Mouse (Mus musculus) stomach, postnatal 0 days (tissue): ENCODE results near the gene 1700024P04Rik. TPM values are rescaled to one million over a fixed set of nuclear protein-coding genes. Genes with fewer than 3 reads are reported as not detected.
A peak's percentile ranks its signal among the peaks of the same experiment; 100 is the strongest.

Experiments used
- ATAC-seq: fragments of 200-750 bp; cut with Nextera tagmentation; 2 replicates; pipeline ENCODE4 v1.8.0; 2017; ENCODE audit not compliant: low FRiP score, low TSS enrichment
- DNase-seq: peaks from one replicate; pipeline ENCODE4 v3.0.0-alpha.2; 2016; ENCODE audit warnings: low spot score
- H3K27ac ChIP-seq: fragments of 300-500 bp; sonication (generic); replicated peaks from 2 replicates; pipeline ENCODE4 v1.5.1; 2014; ENCODE audit warnings: mild to moderate bottlenecking, control low read depth
- H3K27me3 ChIP-seq: fragments of 300-500 bp; sonication (generic); 2 replicates; pipeline ENCODE4 v1.6.1; 2014; ENCODE audit warnings: low read length; ENCODE audit not compliant: control insufficient read depth, insufficient read depth
- H3K36me3 ChIP-seq: fragments of 300-500 bp; sonication (generic); 2 replicates; pipeline ENCODE4 v1.6.1; 2014; ENCODE audit warnings: low read length, mixed read lengths; ENCODE audit not compliant: control insufficient read depth, insufficient read depth
- H3K4me1 ChIP-seq: fragments of 300-500 bp; sonication (generic); replicated peaks from 2 replicates; pipeline ENCODE4 v1.6.1; 2014; ENCODE audit warnings: antibody characterized with exemption; ENCODE audit not compliant: control insufficient read depth, insufficient read depth
- H3K4me2 ChIP-seq: fragments of 300-500 bp; sonication (generic); replicated peaks from 2 replicates; pipeline ENCODE4 v1.6.1; 2014; ENCODE audit warnings: low read depth, mild to moderate bottlenecking, control low read depth, moderate library complexity
- H3K4me3 ChIP-seq: fragments of 300-500 bp; sonication (generic); 2 replicates; pipeline ENCODE4 v1.5.1; 2014; ENCODE audit warnings: low read depth, low read length, control low read depth
- H3K9ac ChIP-seq: fragments of 300-500 bp; sonication (generic); 2 replicates; pipeline ENCODE4 v1.6.1; 2014; ENCODE audit warnings: mild to moderate bottlenecking, low read length, control low read depth, mixed read lengths
- H3K9me3 ChIP-seq: fragments of 300-500 bp; sonication (generic); 2 replicates; pipeline ENCODE4 v1.6.1; 2016; ENCODE audit warnings: low read length; ENCODE audit not compliant: control insufficient read depth
- CTCF ChIP-seq: IDR thresholded peaks from 2 replicates; pipeline ENCODE4 v1.5.1; 2016; ENCODE audit warnings: antibody characterized with exemption, low read depth, mild to moderate bottlenecking, moderate library complexity
- EP300 ChIP-seq: optimal IDR thresholded peaks from 2 replicates; pipeline ENCODE3; 2016; ENCODE audit warnings: antibody characterized with exemption
- WGBS: fragments of 180-500 bp; shearing (Covaris S2); extraction: QIAGEN DNeasy Blood & Tissue Kit; methylation state at CpG from one replicate; pipeline ENCODE4 v1.1.7; 2014; 5-methylcytosine and 5-hydroxymethylcytosine counted together
- polyA plus RNA-seq: library from polyadenylated mRNA; unstranded; fragments of >200 nt; fragmentation: Nextera tagmentation; extraction: Ambion mirVana; gene quantifications from 2 replicates; pipeline ENCODE4 v1.2.1, GENCODE M21; 2015

The 1700024P04Rik gene
- polyA plus RNA-seq, 1 experiment from 2014 or later: not detected

GRCm38 (mm10) chr13:98946434-98946833, 37.9 kb downstream of the 1700024P04Rik start:
- H3K4me2 ChIP-seq: no peak overlapping the region
- no peaks in the 10 kb centered on the region for H3K36me3 ChIP-seq
- DNase-seq (no peak), ATAC-seq (no peak)
- H3K4me1 ChIP-seq: peaks cover 4% of the 10 kb centered on the region; the same call in 1 of the 2 replicates
- WGBS: 82% methylated on average over 7 of the region's 7 CpGs
- TF ChIP-seq EP300: no peak
- no peak for TF ChIP-seq CTCF
- no peaks in the 10 kb centered on the region for H3K9me3 ChIP-seq
- H3K4me3 ChIP-seq: no peak overlapping the region
- H3K27ac ChIP-seq: no peak overlapping the region
- no peak overlapping the region for H3K9ac ChIP-seq
- no peaks in the 10 kb centered on the region for H3K27me3 ChIP-seq

DNA sequence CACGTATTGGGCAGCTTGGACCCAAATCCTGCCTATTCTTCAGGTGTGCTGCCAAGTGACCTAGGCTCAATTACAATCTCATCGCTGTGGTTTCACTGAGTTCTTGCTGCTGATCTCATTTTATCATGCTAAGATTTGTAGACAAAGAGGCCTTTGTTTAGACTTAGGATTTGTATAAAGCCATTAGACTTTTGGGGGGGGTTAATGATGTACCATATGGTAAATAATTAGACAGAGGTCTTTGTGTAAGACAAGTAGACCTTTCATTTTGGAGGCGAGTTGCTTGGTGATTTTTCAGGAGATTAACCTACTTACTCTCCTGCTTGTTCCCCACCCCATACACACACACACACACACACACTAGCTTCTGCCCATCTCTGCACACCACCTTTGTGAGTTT, 38.5 kb downstream of the 1700024P04Rik start:
- Histone ChIP-seq H3K27me3 (no peaks in the 10 kb centered on the region), H3K9me3 (no peaks in the 10 kb centered on the region), H3K36me3 (no peaks in the 10 kb centered on the region), H3K4me3 (no peak overlapping the region), H3K4me2 (no peak overlapping the region), H3K9ac (no peak overlapping the region), H3K4me1 (peaks cover 4% of the 10 kb centered on the region; the same call in 1 of the 2 replicates), H3K27ac (no peak overlapping the region)
- DNase-seq (no peak), ATAC-seq (no peak)
- TF ChIP-seq EP300 (no peak), CTCF (no peak)
- 34% methylated on average over 3 of the region's 3 CpGs for WGBS

- ATAC-seq: no peak
- Histone ChIP-seq H3K27ac (0 out of 2 replicates have a peak overlapping the region, but pooled peaks have one; percentile 46), H3K36me3 (no peaks in the 10 kb centered on the region), H3K4me1 (peaks cover 4% of the 10 kb centered on the region; the same call in 1 of the 2 replicates), H3K9ac (no peak overlapping the region), H3K9me3 (no peaks in the 10 kb centered on the region), H3K4me2 (no peak overlapping the region), H3K4me3 (no peak overlapping the region), H3K27me3 (no peaks in the 10 kb centered on the region)
- no peak for DNase-seq
- TF ChIP-seq EP300 (no peak), CTCF (no peak)
- 78% methylated on average over 4 of the region's 4 CpGs for WGBS
Observed at GRCm38 (mm10) chr13:98945381-98945780, 39.0 kb downstream of the 1700024P04Rik start.

DNA sequence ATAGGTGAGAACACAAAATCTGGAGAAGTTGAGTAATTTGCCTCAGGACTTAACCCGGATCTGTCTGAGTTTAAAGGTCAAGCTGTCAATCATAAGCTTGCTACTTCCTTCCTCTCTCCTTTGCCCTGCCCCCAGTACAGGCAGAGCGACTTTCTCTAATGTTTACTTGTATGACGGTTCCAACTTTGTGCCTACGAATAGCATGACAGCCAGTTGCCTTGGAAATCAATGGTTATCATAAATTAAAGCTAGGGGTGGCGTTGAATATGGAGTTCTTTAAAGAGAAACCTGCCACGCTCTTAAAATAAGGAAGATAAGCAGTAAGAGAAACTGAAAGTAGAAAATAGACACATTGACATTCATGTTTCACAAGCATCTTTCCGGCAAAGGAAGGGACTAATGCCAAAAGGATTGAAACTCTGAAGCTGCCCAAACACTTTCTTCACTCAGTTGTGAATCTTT, 39.7 kb downstream of the 1700024P04Rik start:
- H3K9ac ChIP-seq: no peak overlapping the region
- 24% methylated on average over 7 of the region's 7 CpGs for WGBS
- H3K27ac ChIP-seq: peak overlapping the region; percentile 46; the same call in 1 of the 2 replicates
- TF ChIP-seq EP300 (no peak), CTCF (no peak)
- H3K4me3 ChIP-seq: peak overlapping the region; percentile 15; the same call in 1 of the 2 replicates
- ATAC-seq (peak; percentile 81), DNase-seq (peak; percentile 62)
- no peaks in the 10 kb centered on the region for H3K9me3 ChIP-seq
- H3K4me1 ChIP-seq: peaks cover 4% of the 10 kb centered on the region; the same call in 1 of the 2 replicates
- H3K27me3 ChIP-seq: no peaks in the 10 kb centered on the region
- H3K4me2 ChIP-seq: peak overlapping the region; percentile 37
- no peaks in the 10 kb centered on the region for H3K36me3 ChIP-seq

DNA sequence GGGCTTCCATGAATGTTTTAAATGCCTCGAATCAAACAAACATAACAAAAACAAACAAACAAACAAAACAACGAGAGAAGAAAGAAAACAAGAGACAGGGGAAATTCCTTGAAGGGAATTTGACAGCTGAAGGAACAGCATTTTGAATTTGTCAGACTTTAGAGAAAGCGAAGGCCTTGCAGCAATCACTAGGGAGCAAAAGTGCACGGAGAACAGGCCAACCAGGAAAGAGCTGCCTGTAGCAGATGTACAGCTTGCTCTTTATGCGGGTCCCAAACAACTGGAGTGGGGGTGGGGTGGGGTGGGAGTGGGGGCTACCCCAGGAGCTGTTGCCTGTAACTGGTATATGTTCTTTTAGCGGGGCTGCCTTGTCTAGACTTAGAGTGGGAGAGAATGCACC, 42.0 kb downstream of the 1700024P04Rik start:
- no peak for TF ChIP-seq CTCF
- TF ChIP-seq EP300: no peak
- H3K4me2 ChIP-seq: no peak overlapping the region

GRCm38 (mm10) chr13:98941829-98942343, 42.5 kb downstream of the 1700024P04Rik start:
- Histone ChIP-seq H3K27ac (peak overlapping the region; percentile 30; the same call in 1 of the 2 replicates), H3K36me3 (no peaks in the 10 kb centered on the region), H3K9me3 (no peaks in the 10 kb centered on the region), H3K4me1 (peaks cover 2% of the 10 kb centered on the region; the same call in 1 of the 2 replicates), H3K4me3 (no peak overlapping the region), H3K4me2 (no peak overlapping the region), H3K9ac (no peak overlapping the region), H3K27me3 (no peaks in the 10 kb centered on the region)
- WGBS: 57% methylated on average over 7 of the region's 7 CpGs
- DNase-seq: peak; percentile 37
- TF ChIP-seq EP300 (no peak), CTCF (no peak)
- ATAC-seq: peak; percentile 75

More for the DNA sequence above, 42.0 kb downstream of the 1700024P04Rik start:
- Histone ChIP-seq H3K27me3 (no peaks in the 10 kb centered on the region), H3K9ac (no peak overlapping the region), H3K4me3 (no peak overlapping the region), H3K27ac (peak overlapping the region; percentile 61; the same call in 1 of the 2 replicates), H3K36me3 (no peaks in the 10 kb centered on the region), H3K9me3 (no peaks in the 10 kb centered on the region), H3K4me1 (peaks cover 2% of the 10 kb centered on the region; the same call in 1 of the 2 replicates)
- DNase-seq (no peak), ATAC-seq (no peak)
- WGBS: 36% methylated on average over 6 of the region's 6 CpGs
